Mouse (Mus musculus): Measurements from ENCODE around the gene Trip12. TPM values are rescaled to one million over a fixed set of nuclear protein-coding genes. Genes with fewer than 3 reads are reported as not detected.

The Trip12 gene
- polyA plus RNA-seq, 1 experiment from 2014 or later = 21.2 TPM

- H3K27ac ChIP-seq (ENCODE audit: low read depth) = no peak overlapping the region
- H3K4me1 ChIP-seq (ENCODE audit: insufficient read depth) = peaks cover 1% of the 10 kb centered on the region
- H3K4me2 ChIP-seq (ENCODE audit: low read depth, low read length) = no peak overlapping the region
- H3K4me3 ChIP-seq (ENCODE audit: low read depth, low read length) = no peak overlapping the region
- H3K9me3 ChIP-seq (ENCODE audit: low read length) = no peaks in the 10 kb centered on the region
- H3K36me3 ChIP-seq (replicated peaks; ENCODE audit: insufficient read depth, low read length) = no peaks in the 10 kb centered on the region
- 87% methylated on average over 6 of the region's 6 CpGs for WGBS (ENCODE audit: insufficient replicate concordance)
- H3K27me3 ChIP-seq (ENCODE audit: insufficient read depth, low read length) = no peaks in the 10 kb centered on the region
- TF ChIP-seq CTCF (IDR thresholded peaks at IDR 0.05; ENCODE audit: low read depth) (no peak), EP300 (IDR thresholded peaks at IDR 0.05; ENCODE audit: low read depth) (no peak)
- ATAC-seq (no peak), DNase-seq (no peak)
- H3K9ac ChIP-seq (replicated peaks) = no peak overlapping the region
These were observed 25.9 kb upstream of the Trip12 start for GRCm38 (mm10) chr1:84866231-84866630.

- Histone ChIP-seq H3K4me2 (ENCODE audit: low read depth, low read length) (no peak overlapping the region), H3K36me3 (replicated peaks; ENCODE audit: insufficient read depth, low read length) (no peaks in the 10 kb centered on the region), H3K4me3 (ENCODE audit: low read depth, low read length) (no peak overlapping the region), H3K4me1 (ENCODE audit: insufficient read depth) (peaks cover 12% of the 10 kb centered on the region), H3K27me3 (ENCODE audit: insufficient read depth, low read length) (no peaks in the 10 kb centered on the region), H3K9ac (replicated peaks) (no peak overlapping the region), H3K27ac (ENCODE audit: low read depth) (no peak overlapping the region), H3K9me3 (ENCODE audit: low read length) (no peaks in the 10 kb centered on the region)
- ATAC-seq = no peak
- DNase-seq = no peak
- 34% methylated on average over 2 of the region's 2 CpGs for WGBS (ENCODE audit: insufficient replicate concordance)
- TF ChIP-seq EP300 (IDR thresholded peaks at IDR 0.05; ENCODE audit: low read depth) (no peak), CTCF (IDR thresholded peaks at IDR 0.05; ENCODE audit: low read depth) (no peak)
These were observed 24.3 kb upstream of the Trip12 start for GRCm38 (mm10) chr1:84864645-84865044.

- Histone ChIP-seq H3K4me1 (ENCODE audit: insufficient read depth) (peaks cover 12% of the 10 kb centered on the region), H3K27me3 (ENCODE audit: insufficient read depth, low read length) (no peaks in the 10 kb centered on the region), H3K9ac (replicated peaks) (no peak overlapping the region), H3K9me3 (ENCODE audit: low read length) (no peaks in the 10 kb centered on the region), H3K27ac (ENCODE audit: low read depth) (no peak overlapping the region), H3K4me2 (ENCODE audit: low read depth, low read length) (no peak overlapping the region), H3K36me3 (replicated peaks; ENCODE audit: insufficient read depth, low read length) (no peaks in the 10 kb centered on the region), H3K4me3 (ENCODE audit: low read depth, low read length) (no peak overlapping the region)
- WGBS (ENCODE audit: insufficient replicate concordance) = 64% methylated on average over 1 of the region's 1 CpGs
- TF ChIP-seq EP300 (IDR thresholded peaks at IDR 0.05; ENCODE audit: low read depth) = no peak
- no peak for TF ChIP-seq CTCF (IDR thresholded peaks at IDR 0.05; ENCODE audit: low read depth)
- no peak for DNase-seq
- no peak for ATAC-seq
These were observed 20.9 kb upstream of the Trip12 start for GRCm38 (mm10) chr1:84861255-84861630.

- no peak for TF ChIP-seq EP300 (IDR thresholded peaks at IDR 0.05; ENCODE audit: low read depth)
- no peak for TF ChIP-seq CTCF (IDR thresholded peaks at IDR 0.05; ENCODE audit: low read depth)
- Histone ChIP-seq H3K27ac (ENCODE audit: low read depth) (no peak overlapping the region), H3K27me3 (ENCODE audit: insufficient read depth, low read length) (no peaks in the 10 kb centered on the region), H3K36me3 (replicated peaks; ENCODE audit: insufficient read depth, low read length) (no peaks in the 10 kb centered on the region), H3K9ac (replicated peaks) (no peak overlapping the region), H3K9me3 (ENCODE audit: low read length) (no peaks in the 10 kb centered on the region), H3K4me3 (ENCODE audit: low read depth, low read length) (no peak overlapping the region), H3K4me1 (ENCODE audit: insufficient read depth) (peaks cover 12% of the 10 kb centered on the region), H3K4me2 (ENCODE audit: low read depth, low read length) (no peak overlapping the region)
- ATAC-seq (peak; percentile 51; the same call in 1 of the 2 replicates), DNase-seq (no peak)
- WGBS (ENCODE audit: insufficient replicate concordance) = 63% methylated on average over 10 of the region's 10 CpGs
These were observed 20.3 kb upstream of the Trip12 start for GRCm38 (mm10) chr1:84860360-84861254.

- TF ChIP-seq EP300 (IDR thresholded peaks at IDR 0.05; ENCODE audit: low read depth) (no peak), CTCF (IDR thresholded peaks at IDR 0.05; ENCODE audit: low read depth) (no peak)
- peaks cover 12% of the 10 kb centered on the region for H3K4me1 ChIP-seq (ENCODE audit: insufficient read depth)
- no peaks in the 10 kb centered on the region for H3K36me3 ChIP-seq (replicated peaks; ENCODE audit: insufficient read depth, low read length)
- DNase-seq = no peak
- no peak overlapping the region for H3K4me2 ChIP-seq (ENCODE audit: low read depth, low read length)
- no peak overlapping the region for H3K9ac ChIP-seq (replicated peaks)
- no peak overlapping the region for H3K4me3 ChIP-seq (ENCODE audit: low read depth, low read length)
- no peaks in the 10 kb centered on the region for H3K27me3 ChIP-seq (ENCODE audit: insufficient read depth, low read length)
- H3K9me3 ChIP-seq (ENCODE audit: low read length) = no peaks in the 10 kb centered on the region
- ATAC-seq = no peak
- 68% methylated on average over 6 of the region's 6 CpGs for WGBS (ENCODE audit: insufficient replicate concordance)
- no peak overlapping the region for H3K27ac ChIP-seq (ENCODE audit: low read depth)
These were observed 19.3 kb upstream of the Trip12 start for GRCm38 (mm10) chr1:84859597-84859996.

GRCm38 (mm10) chr1:84855756-84856155 lies 15.4 kb upstream of the Trip12 start:
- H3K27me3 ChIP-seq (ENCODE audit: insufficient read depth, low read length) = no peaks in the 10 kb centered on the region
- H3K27ac ChIP-seq (ENCODE audit: low read depth) = no peak overlapping the region
- H3K9ac ChIP-seq (replicated peaks) = no peak overlapping the region
- TF ChIP-seq EP300 (IDR thresholded peaks at IDR 0.05; ENCODE audit: low read depth) = no peak
- TF ChIP-seq CTCF (IDR thresholded peaks at IDR 0.05; ENCODE audit: low read depth) = no peak
- peaks cover 20% of the 10 kb centered on the region for H3K4me1 ChIP-seq (ENCODE audit: insufficient read depth)
- no peak overlapping the region for H3K4me3 ChIP-seq (ENCODE audit: low read depth, low read length)
- no peaks in the 10 kb centered on the region for H3K36me3 ChIP-seq (replicated peaks; ENCODE audit: insufficient read depth, low read length)
- no peak overlapping the region for H3K4me2 ChIP-seq (ENCODE audit: low read depth, low read length)
- H3K9me3 ChIP-seq (ENCODE audit: low read length) = no peaks in the 10 kb centered on the region
- DNase-seq (no peak), ATAC-seq (no peak)
- WGBS (ENCODE audit: insufficient replicate concordance) = 83% methylated on average over 2 of the region's 2 CpGs
